Mouse (Mus musculus) midbrain, embryonic 11.5 days (tissue): ENCODE results near the gene Ddr1. TPM values are rescaled to one million over a fixed set of nuclear protein-coding genes. Genes with fewer than 3 reads are reported as not detected.
"Not testable (repeated sequence)": the region's sequence is repeated elsewhere in the genome, so short reads cannot be mapped to it uniquely, and the experiment has no call there.

ENCODE experiments used
- ATAC-seq: fragments of 200-750 bp; cut with Nextera tagmentation; 2 replicates; pipeline ENCODE4 v1.8.0; 2017; ENCODE audit warnings: moderate TSS enrichment, moderate library complexity; ENCODE audit not compliant: low FRiP score
- DNase-seq: peaks from one replicate; pipeline ENCODE4 v3.0.0; 2015; ENCODE audit warnings: low spot score; ENCODE audit errors: missing footprints
- H3K27ac ChIP-seq: fragments of 300-500 bp; sonication (generic); 2 replicates; pipeline ENCODE4 v1.5.1; 2014; ENCODE audit warnings: low read depth, low read length
- H3K27me3 ChIP-seq: fragments of 300-500 bp; sonication (generic); 2 replicates; pipeline ENCODE4 v1.6.1; 2014; ENCODE audit warnings: mild to moderate bottlenecking, low read length, moderate library complexity, mixed read lengths; ENCODE audit not compliant: control insufficient read depth, insufficient read depth
- H3K36me3 ChIP-seq: fragments of 300-500 bp; sonication (generic); 2 replicates; pipeline ENCODE4 v1.6.1; 2014; ENCODE audit warnings: mild to moderate bottlenecking, low read length, moderate library complexity, mixed read lengths; ENCODE audit not compliant: control insufficient read depth, insufficient read depth
- H3K4me1 ChIP-seq: fragments of 300-500 bp; sonication (generic); 2 replicates; pipeline ENCODE4 v1.6.1; 2014; ENCODE audit warnings: low read length; ENCODE audit not compliant: control insufficient read depth, insufficient read depth
- H3K4me2 ChIP-seq: fragments of 300-500 bp; sonication (generic); 2 replicates; pipeline ENCODE4 v1.6.1; 2014; ENCODE audit warnings: mild to moderate bottlenecking, moderate library complexity
- H3K4me3 ChIP-seq: fragments of 300-500 bp; sonication (generic); 2 replicates; pipeline ENCODE4 v1.5.1; 2014; ENCODE audit warnings: low read depth, low read length
- H3K9ac ChIP-seq: fragments of 300-500 bp; sonication (generic); 2 replicates; pipeline ENCODE4 v1.6.1; 2014; ENCODE audit warnings: low read length
- H3K9me3 ChIP-seq: fragments of 300-500 bp; sonication (generic); 2 replicates; pipeline ENCODE4 v1.6.1; 2016; ENCODE audit warnings: low read length; ENCODE audit not compliant: control insufficient read depth
- WGBS: fragments of 180-500 bp; shearing (Covaris S2); extraction: QIAGEN DNeasy Blood & Tissue Kit; methylation state at CpG from one replicate; pipeline ENCODE4 v1.1.7; 2014; 5-methylcytosine and 5-hydroxymethylcytosine counted together
- polyA plus RNA-seq: library from polyadenylated mRNA; unstranded; fragments of >200 nt; fragmentation: Nextera tagmentation; extraction: Ambion mirVana; gene quantifications from 2 replicates; pipeline ENCODE4 v1.2.1, GENCODE M21; 2014

Gene Ddr1
- polyA plus RNA-seq, 1 experiment from 2014 or later: 92.1 TPM

DNA sequence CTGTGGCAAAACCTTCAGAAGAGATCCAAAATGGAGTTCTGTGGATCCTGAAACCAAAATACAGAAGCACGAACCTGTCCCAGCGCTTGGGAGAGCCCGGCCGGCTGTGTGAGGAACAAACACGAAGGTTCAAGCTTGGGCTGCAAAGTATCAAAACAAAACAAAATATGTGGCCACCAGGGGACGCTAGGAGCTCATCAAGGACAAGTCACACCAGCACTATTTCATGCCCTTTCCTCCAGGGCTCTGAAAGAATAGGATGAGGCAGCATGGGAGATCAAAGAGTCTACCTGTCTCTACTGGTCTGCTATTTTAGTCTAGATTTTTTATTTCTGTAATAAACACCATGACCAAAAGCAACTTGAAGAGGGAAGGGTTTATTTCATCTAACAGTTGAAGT, 35.3 kb upstream of the Ddr1 start:
- no peak overlapping the region for H3K27ac ChIP-seq
- H3K4me1 ChIP-seq: no peaks in the 10 kb centered on the region
- H3K4me2 ChIP-seq: no peak overlapping the region
- H3K27me3 ChIP-seq: no peaks in the 10 kb centered on the region; the same call in 1 of the 2 replicates
- no peaks in the 10 kb centered on the region for H3K36me3 ChIP-seq
- no peak overlapping the region for H3K9ac ChIP-seq
- H3K4me3 ChIP-seq: no peak overlapping the region
- no peaks in the 10 kb centered on the region for H3K9me3 ChIP-seq
- DNase-seq (peak; percentile 93), ATAC-seq (no peak)
- WGBS: 17% methylated on average over 6 of the region's 6 CpGs

DNA sequence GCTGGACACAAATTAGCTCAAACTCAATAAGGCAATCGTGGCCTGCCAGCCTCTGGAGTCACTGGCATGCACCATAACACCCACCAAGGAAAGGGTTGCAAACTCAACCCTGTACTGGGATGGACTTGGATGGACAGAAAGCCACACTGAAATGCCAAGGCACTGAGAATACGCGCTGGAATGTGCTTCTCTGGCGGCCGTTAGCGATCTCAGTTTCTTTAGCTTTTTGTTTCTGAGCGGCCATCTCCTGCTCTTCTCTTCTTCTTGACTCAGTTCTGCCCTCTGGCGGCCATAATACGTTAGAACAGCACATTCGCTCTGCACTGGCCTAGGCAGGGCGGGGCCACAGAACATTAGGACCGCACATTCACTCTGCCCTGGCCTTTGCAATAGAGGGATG, 33.3 kb upstream of the Ddr1 start:
- Histone ChIP-seq H3K9ac (peak overlapping the region; percentile 36; the same call in 1 of the 2 replicates), H3K27me3 (no peaks in the 10 kb centered on the region; the same call in 1 of the 2 replicates), H3K4me1 (no peaks in the 10 kb centered on the region), H3K4me2 (no peak overlapping the region; the same call in 1 of the 2 replicates), H3K36me3 (no peaks in the 10 kb centered on the region), H3K4me3 (no peak overlapping the region), H3K9me3 (no peaks in the 10 kb centered on the region), H3K27ac (no peak overlapping the region)
- WGBS: 10% methylated on average over 12 of the region's 12 CpGs
- peak; percentile 75 for ATAC-seq
- DNase-seq: peak; percentile 98

DNA sequence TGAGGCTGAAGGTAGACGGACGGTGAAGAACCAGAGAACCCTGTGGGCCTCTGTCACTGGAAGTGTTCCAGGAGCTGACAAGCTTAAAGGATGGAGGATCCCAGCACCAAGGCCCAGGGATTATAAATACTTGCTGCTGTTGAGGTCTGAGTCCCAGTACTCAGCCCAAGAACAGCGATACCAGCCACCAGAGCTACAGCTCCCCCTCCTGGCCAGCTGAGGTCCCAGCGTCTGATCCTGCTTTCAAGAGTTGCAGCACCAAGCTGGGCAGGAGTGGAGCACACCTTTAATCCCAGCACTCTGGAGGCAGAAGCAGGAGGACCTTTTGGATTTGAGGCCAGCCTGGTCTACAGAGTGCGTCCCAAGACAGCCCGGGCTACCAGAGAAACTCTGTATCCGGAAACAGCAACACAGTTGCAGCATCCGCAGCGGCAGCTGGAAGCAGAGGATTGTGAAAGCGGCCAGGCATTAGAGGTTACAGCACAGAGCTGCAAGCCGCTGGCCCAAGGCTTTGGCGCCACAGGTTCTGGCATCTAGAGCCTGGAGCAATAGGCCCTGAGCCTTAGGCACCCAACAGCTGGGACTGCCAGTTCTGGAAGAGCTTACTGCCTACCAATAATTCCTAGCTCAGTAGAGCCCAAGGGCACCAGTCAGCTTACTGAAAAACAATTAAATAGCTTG, 32.0 kb upstream of the Ddr1 start:
- Histone ChIP-seq H3K4me1 (no peaks in the 10 kb centered on the region), H3K36me3 (no peaks in the 10 kb centered on the region), H3K27ac (no peak overlapping the region), H3K9me3 (no peaks in the 10 kb centered on the region), H3K9ac (no peak overlapping the region), H3K4me2 (no peak overlapping the region), H3K27me3 (no peaks in the 10 kb centered on the region; the same call in 1 of the 2 replicates), H3K4me3 (no peak overlapping the region)
- WGBS: 39% methylated on average over 12 of the region's 12 CpGs
- ATAC-seq (0 out of 2 replicates have a peak, but pooled peaks have one; percentile 35), DNase-seq (peak; percentile 97)

DNA sequence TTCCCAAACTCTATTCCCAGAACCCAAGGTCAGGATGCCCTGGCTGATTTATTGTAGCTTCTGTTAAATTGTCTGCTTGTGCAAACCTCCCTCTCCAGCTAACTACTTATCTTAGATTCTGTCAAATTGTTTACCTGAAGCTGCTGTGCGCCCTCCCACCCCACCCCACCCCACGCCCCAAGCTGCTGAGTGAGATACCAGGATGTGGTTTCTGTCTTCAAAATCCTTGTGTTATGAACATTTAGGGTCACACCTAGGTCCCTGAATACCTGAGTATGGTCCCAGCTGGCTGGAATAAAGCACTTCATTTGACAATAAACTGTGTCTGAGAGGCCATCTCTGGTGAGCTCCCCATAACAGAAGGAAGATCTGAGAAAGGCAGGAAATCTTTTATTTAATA, 30.1 kb upstream of the Ddr1 start:
- WGBS: 83% methylated on average over 2 of the region's 2 CpGs
- Histone ChIP-seq H3K27ac (no peak overlapping the region), H3K4me2 (no peak overlapping the region), H3K4me1 (no peaks in the 10 kb centered on the region), H3K9ac (no peak overlapping the region), H3K4me3 (no peak overlapping the region), H3K36me3 (no peaks in the 10 kb centered on the region), H3K27me3 (no peaks in the 10 kb centered on the region; the same call in 1 of the 2 replicates), H3K9me3 (no peaks in the 10 kb centered on the region)
- ATAC-seq: no peak
- DNase-seq: no peak

DNA sequence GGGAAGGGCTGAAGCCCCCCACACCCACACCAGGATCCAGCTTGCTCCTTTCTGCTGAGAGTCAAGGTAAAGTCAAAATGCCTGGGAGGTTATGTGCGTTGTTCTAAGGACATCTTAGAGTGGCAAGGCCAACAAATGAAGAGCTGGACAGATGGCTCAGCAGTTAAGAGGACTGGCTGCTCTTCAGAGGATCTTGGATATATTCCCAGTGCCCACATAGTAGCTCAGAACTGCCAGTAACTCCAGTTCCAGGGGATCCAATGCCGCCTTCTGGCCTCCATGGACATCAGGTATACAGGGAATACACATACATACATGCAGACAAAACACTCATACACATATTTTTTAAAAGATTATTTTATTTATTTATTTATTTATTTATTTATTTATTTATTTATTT, 29.0 kb upstream of the Ddr1 start:
- no peaks in the 10 kb centered on the region for H3K4me1 ChIP-seq
- H3K27ac ChIP-seq: no peak overlapping the region
- H3K27me3 ChIP-seq: no peaks in the 10 kb centered on the region; the same call in 1 of the 2 replicates
- DNase-seq: no peak
- H3K9me3 ChIP-seq: no peaks in the 10 kb centered on the region
- H3K4me2 ChIP-seq: no peak overlapping the region
- WGBS: 87% methylated on average over 2 of the region's 2 CpGs
- H3K36me3 ChIP-seq: no peaks in the 10 kb centered on the region
- ATAC-seq: no peak
- no peak overlapping the region for H3K4me3 ChIP-seq
- H3K9ac ChIP-seq: no peak overlapping the region

DNA sequence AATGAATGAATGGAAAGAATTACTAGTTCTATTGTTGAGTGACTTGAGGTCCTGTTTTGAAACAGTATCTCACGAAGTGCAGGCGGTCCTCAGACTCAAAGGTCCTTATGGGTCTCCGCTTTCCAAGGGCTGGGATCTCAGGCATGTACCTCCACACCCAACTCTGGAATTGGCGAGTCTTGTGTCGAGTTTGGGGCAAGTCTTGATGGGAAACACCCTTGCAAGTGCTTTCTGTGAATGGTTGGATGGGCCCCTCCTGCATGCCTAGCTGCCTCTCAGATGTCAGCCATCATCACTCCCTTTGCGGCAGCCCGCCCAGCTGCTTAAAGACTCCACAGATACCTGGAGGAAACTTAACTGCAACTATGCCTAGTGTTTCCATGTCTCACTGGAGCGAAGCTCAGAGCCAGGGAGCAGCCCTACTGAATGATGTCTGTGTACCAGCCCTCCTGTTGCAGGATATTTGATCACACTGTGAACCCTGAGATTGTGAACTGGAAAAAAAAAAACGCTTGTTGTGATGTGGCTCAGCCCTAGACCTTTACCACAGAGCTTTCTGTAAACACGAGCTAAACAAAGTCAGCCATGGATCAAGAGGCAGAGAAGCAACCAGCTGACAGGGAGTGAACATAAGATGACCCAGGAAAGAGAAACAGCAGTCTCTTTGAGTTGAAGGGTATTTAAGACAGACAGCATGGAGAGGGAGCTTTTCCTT, 27.2 kb upstream of the Ddr1 start:
- Histone ChIP-seq H3K4me1 (no peaks in the 10 kb centered on the region), H3K4me3 (no peak overlapping the region), H3K4me2 (no peak overlapping the region), H3K36me3 (no peaks in the 10 kb centered on the region), H3K9me3 (no peaks in the 10 kb centered on the region), H3K27ac (no peak overlapping the region), H3K27me3 (no peaks in the 10 kb centered on the region), H3K9ac (no peak overlapping the region)
- no peak for DNase-seq
- ATAC-seq: no peak
- WGBS: 75% methylated on average over 10 of the region's 10 CpGs

DNA sequence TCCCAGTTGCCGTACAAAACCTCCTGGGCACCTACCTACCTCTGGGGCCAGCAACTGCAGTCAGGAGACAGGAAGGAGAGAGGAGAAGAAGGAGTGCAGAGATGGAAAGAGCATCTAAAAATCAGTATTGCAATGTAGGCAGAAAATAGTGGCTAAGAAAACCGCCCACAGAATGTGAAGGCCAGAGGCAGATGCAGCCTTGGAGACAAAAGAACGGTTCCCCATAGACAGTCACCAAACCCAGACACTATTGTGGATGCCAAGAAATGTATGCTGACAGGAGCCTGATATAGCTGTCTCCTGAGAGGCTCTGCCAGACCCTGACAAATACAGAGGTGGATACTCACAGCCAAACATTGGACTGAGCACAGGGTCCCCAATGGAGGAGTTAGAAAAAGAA, 25.7 kb upstream of the Ddr1 start:
- H3K4me3 ChIP-seq, ATAC-seq, H3K9ac ChIP-seq, H3K4me1 ChIP-seq, H3K27me3 ChIP-seq, DNase-seq, H3K36me3 ChIP-seq, H3K4me2 ChIP-seq, H3K27ac ChIP-seq, H3K9me3 ChIP-seq: not testable (repeated sequence)
- WGBS: 76% methylated on average over 3 of the region's 3 CpGs

DNA sequence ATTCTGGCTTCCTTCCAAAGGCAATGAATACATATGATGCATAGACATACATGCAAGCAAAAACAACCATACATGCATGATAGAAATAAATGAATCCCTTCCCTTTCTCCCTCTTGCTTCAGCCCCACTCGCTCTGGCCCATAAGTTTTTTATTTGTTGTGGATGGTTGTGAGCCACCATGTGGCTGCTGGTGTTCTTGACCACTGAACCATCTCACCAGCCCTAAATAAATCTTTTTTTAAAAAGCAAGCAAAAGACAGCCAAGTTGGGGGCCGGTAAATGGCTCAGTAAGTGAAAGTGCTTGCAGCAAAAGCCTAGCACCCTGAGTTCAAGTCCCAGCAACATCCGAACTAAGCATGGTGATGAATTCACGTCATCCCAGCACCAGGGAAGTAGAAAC, 24.4 kb upstream of the Ddr1 start:
- DNase-seq: no peak
- no peaks in the 10 kb centered on the region for H3K36me3 ChIP-seq
- 94% methylated on average over 4 of the region's 4 CpGs for WGBS
- H3K27ac ChIP-seq: no peak overlapping the region
- no peak overlapping the region for H3K9ac ChIP-seq
- no peaks in the 10 kb centered on the region for H3K27me3 ChIP-seq
- no peaks in the 10 kb centered on the region for H3K9me3 ChIP-seq
- H3K4me1 ChIP-seq: no peaks in the 10 kb centered on the region
- no peak for ATAC-seq
- no peak overlapping the region for H3K4me3 ChIP-seq
- H3K4me2 ChIP-seq: no peak overlapping the region

DNA sequence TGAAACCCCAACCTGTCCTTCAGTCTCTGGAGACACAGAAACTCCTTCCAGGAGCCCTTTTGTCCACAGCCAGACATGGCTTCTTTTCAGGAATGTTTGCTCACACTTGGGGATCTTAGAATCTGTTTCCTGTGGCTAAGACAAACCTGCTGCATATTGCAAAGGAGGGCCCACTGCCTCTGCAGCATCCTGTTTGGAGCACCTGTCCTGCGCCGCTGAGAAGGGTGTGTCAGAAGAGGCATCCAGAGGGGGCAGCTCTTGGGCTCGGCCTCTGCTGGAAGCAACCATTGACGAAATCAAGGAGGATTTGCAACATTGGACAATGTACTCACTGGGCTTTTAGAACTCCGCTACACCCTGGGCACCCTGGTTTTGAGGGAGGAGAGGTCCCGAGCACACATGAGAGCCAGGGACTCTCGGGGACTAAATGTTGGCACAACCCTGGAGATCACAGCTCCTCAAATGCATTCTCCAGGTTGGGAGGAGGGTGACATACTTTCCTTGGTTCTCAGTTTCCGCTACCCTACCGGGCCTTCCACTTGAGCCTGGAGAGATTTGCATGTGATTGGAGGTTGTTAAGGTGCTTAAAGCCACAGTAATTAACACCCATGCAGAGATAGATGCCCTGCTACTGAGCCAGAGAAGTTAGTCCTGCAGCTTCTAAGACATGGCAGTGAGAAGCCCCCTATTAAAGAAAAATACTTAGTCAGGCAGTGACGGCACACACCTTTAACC, 23.2 kb upstream of the Ddr1 start:
- ATAC-seq (no peak), DNase-seq (no peak)
- Histone ChIP-seq H3K9ac (no peak overlapping the region), H3K4me1 (no peaks in the 10 kb centered on the region), H3K4me2 (no peak overlapping the region), H3K27ac (no peak overlapping the region), H3K4me3 (no peak overlapping the region), H3K36me3 (no peaks in the 10 kb centered on the region), H3K27me3 (no peaks in the 10 kb centered on the region), H3K9me3 (no peaks in the 10 kb centered on the region)
- WGBS: 27% methylated on average over 10 of the region's 10 CpGs
